Mouse (Mus musculus) midbrain, embryonic 16.5 days (tissue): ENCODE measurements around the gene Chtop. TPM values are rescaled to one million over a fixed set of nuclear protein-coding genes. Genes with fewer than 3 reads are reported as not detected.

Source experiments
- ATAC-seq: fragments of 200-750 bp; cut with Nextera tagmentation; 2 replicates; pipeline ENCODE4 v1.8.0; 2017; ENCODE audit warnings: moderate TSS enrichment
- H3K27ac ChIP-seq: fragments of 300-500 bp; sonication (generic); 2 replicates; pipeline ENCODE4 v1.5.1; 2014; ENCODE audit warnings: mild to moderate bottlenecking, low read length, mixed read lengths
- H3K27me3 ChIP-seq: fragments of 300-500 bp; sonication (generic); 2 replicates; pipeline ENCODE4 v1.6.1; 2014; ENCODE audit warnings: low read depth, low read length, mixed read lengths; ENCODE audit not compliant: control insufficient read depth, insufficient read depth
- H3K36me3 ChIP-seq: fragments of 300-500 bp; sonication (generic); 2 replicates; pipeline ENCODE4 v1.6.1; 2014; ENCODE audit warnings: mild to moderate bottlenecking, low read length, moderate library complexity, mixed read lengths; ENCODE audit not compliant: control insufficient read depth, insufficient read depth
- H3K4me1 ChIP-seq: fragments of 300-500 bp; sonication (generic); 2 replicates; pipeline ENCODE4 v1.6.1; 2014; ENCODE audit warnings: mild to moderate bottlenecking, low read length, mixed read lengths; ENCODE audit not compliant: control insufficient read depth, insufficient read depth
- H3K4me2 ChIP-seq: fragments of 300-500 bp; sonication (generic); 2 replicates; pipeline ENCODE4 v1.6.1; 2014; ENCODE audit warnings: mild to moderate bottlenecking, low read length, mixed read lengths
- H3K4me3 ChIP-seq: fragments of 300-500 bp; sonication (generic); 2 replicates; pipeline ENCODE4 v1.5.1; 2014; ENCODE audit warnings: low read depth, mild to moderate bottlenecking, low read length, moderate library complexity, mixed read lengths
- H3K9ac ChIP-seq: fragments of 300-500 bp; sonication (generic); 2 replicates; pipeline ENCODE4 v1.6.1; 2014; ENCODE audit warnings: low read depth, low read length, mixed read lengths
- H3K9me3 ChIP-seq: fragments of 300-500 bp; sonication (generic); replicated peaks from 2 replicates; pipeline ENCODE4 v1.6.1; 2014; ENCODE audit warnings: mild to moderate bottlenecking, low read length, mixed read lengths; ENCODE audit not compliant: control insufficient read depth, poor library complexity, severe bottlenecking
- WGBS: fragments of 180-500 bp; shearing (Covaris S2); extraction: QIAGEN DNeasy Blood & Tissue Kit; methylation state at CpG from one replicate; pipeline ENCODE4 v1.1.7; 2014; 5-methylcytosine and 5-hydroxymethylcytosine counted together
- polyA plus RNA-seq: library from polyadenylated mRNA; unstranded; fragments of >200 nt; fragmentation: Nextera tagmentation; extraction: Ambion mirVana; gene quantifications from 2 replicates; pipeline ENCODE4 v1.2.1, GENCODE M21; 2015

The Chtop gene
- polyA plus RNA-seq, 1 experiment from 2014 or later: 167 TPM

- Histone ChIP-seq H3K4me3 (no peak overlapping the region), H3K9me3 (no peaks in the 10 kb centered on the region), H3K4me2 (no peak overlapping the region), H3K27ac (no peak overlapping the region), H3K9ac (no peak overlapping the region), H3K4me1 (peaks cover 24% of the 10 kb centered on the region), H3K36me3 (peaks cover 26% of the 10 kb centered on the region), H3K27me3 (no peaks in the 10 kb centered on the region)
- no peak for ATAC-seq
- 67% methylated on average over 4 of the region's 4 CpGs for whole genome bisulfite sequencing
Measured at GRCm38 (mm10) chr3:90503444-90503843, 5.9 kb downstream of the Chtop start.

DNA sequence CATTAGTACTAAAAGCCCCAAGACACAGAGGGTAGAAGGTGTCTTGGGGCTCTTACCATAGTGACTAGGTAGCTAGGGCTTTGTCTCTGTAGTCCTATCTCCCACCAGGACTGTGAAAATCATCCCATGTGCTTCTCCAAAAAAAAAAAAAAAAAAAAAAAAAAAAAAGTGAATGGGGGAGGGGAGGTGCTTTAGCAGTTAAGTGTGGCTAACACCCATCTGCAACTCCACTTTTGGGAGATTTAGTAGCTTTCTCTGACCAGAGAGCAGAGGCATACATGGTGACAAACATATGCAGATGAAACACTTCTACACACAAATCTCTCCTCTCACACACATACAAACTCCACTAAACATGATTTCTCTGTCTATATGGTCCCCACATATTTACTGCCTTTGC is 11.7 kb downstream of the Chtop start:
- Histone ChIP-seq H3K9ac (no peak overlapping the region), H3K27me3 (no peaks in the 10 kb centered on the region), H3K4me3 (no peak overlapping the region), H3K36me3 (peaks cover 30% of the 10 kb centered on the region), H3K27ac (no peak overlapping the region), H3K4me2 (no peak overlapping the region), H3K9me3 (no peaks in the 10 kb centered on the region), H3K4me1 (no peaks in the 10 kb centered on the region; the same call in 1 of the 2 replicates)
- ATAC-seq: no peak

- no peak overlapping the region for H3K4me2 ChIP-seq
- H3K4me1 ChIP-seq: no peaks in the 10 kb centered on the region; the same call in 1 of the 2 replicates
- WGBS: 91% methylated on average over 7 of the region's 7 CpGs
- H3K27ac ChIP-seq: no peak overlapping the region
- no peaks in the 10 kb centered on the region for H3K27me3 ChIP-seq
- no peak overlapping the region for H3K9ac ChIP-seq
- ATAC-seq: no peak
- H3K4me3 ChIP-seq: no peak overlapping the region
- peaks cover 21% of the 10 kb centered on the region for H3K36me3 ChIP-seq
- H3K9me3 ChIP-seq: no peaks in the 10 kb centered on the region
Measured at GRCm38 (mm10) chr3:90495850-90496525, 13.3 kb downstream of the Chtop start.

- 59% methylated on average over 4 of the region's 4 CpGs for WGBS
- Histone ChIP-seq H3K27ac (0 out of 2 replicates have a peak overlapping the region, but pooled peaks have one; percentile 33), H3K9me3 (no peaks in the 10 kb centered on the region), H3K36me3 (peaks cover 20% of the 10 kb centered on the region), H3K27me3 (no peaks in the 10 kb centered on the region), H3K4me2 (no peak overlapping the region), H3K4me3 (no peak overlapping the region), H3K9ac (no peak overlapping the region), H3K4me1 (peaks cover 6% of the 10 kb centered on the region)
- ATAC-seq: no peak
Measured at GRCm38 (mm10) chr3:90493831-90494540, 15.3 kb downstream of the Chtop start.

DNA sequence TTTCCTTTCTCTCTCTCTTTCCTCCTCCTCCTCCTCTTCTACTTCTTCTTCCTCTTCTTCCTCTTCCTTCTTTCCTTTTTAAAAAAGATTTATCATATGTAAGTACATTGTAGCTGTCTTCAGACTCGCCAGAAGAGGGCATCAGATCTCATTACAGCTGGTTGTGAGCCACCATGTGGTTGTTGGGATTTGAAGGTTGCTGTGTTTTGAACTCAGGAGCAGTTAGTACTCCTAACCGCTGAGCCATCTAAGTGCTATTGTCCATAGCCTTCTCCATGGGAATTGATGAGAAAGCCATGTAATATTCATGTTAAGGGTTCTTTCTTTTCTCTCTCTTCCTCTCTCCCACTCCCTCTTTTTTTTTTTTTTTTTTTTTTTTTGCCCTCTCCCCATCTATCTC is 17.9 kb downstream of the Chtop start:
- 46% methylated on average over 2 of the region's 2 CpGs for WGBS
- H3K9me3 ChIP-seq: no peaks in the 10 kb centered on the region

GRCm38 (mm10) chr3:90490696-90491256 is 18.5 kb downstream of the Chtop start, which contains the start of gene Snapin:
TSS of gene Snapin (minus strand) at chr3:90491033.
- peak within 1 kb of the TSS; percentile 90 for H3K9ac ChIP-seq
- H3K4me1 ChIP-seq: peaks cover 6% of the 10 kb centered on the region
- H3K4me3 ChIP-seq: peak within 1 kb of the TSS; percentile 81
- under 1% methylated on average over 37 of the region's 37 CpGs for WGBS
- peak; percentile 98 for ATAC-seq
- no peaks in the 10 kb centered on the region for H3K9me3 ChIP-seq
- H3K4me2 ChIP-seq: peak within 1 kb of the TSS; percentile 80
- H3K36me3 ChIP-seq: peaks cover 24% of the 10 kb centered on the region
- H3K27me3 ChIP-seq: no peaks in the 10 kb centered on the region
- H3K27ac ChIP-seq: peak within 1 kb of the TSS; percentile 83

More for the DNA sequence above, 17.9 kb downstream of the Chtop start:
- H3K4me1 ChIP-seq: peaks cover 6% of the 10 kb centered on the region
- no peak overlapping the region for H3K4me3 ChIP-seq
- peaks cover 19% of the 10 kb centered on the region for H3K36me3 ChIP-seq
- no peak overlapping the region for H3K27ac ChIP-seq
- no peaks in the 10 kb centered on the region for H3K27me3 ChIP-seq
- H3K9ac ChIP-seq: no peak overlapping the region
- no peak overlapping the region for H3K4me2 ChIP-seq
- peak; percentile 18; the same call in 1 of the 2 replicates for ATAC-seq

- no peak overlapping the region for H3K4me3 ChIP-seq
- no peak overlapping the region for H3K9ac ChIP-seq
- H3K4me2 ChIP-seq: no peak overlapping the region
- peaks cover 34% of the 10 kb centered on the region for H3K36me3 ChIP-seq
- WGBS: 92% methylated on average over 6 of the region's 6 CpGs
- no peak overlapping the region for H3K27ac ChIP-seq
- H3K27me3 ChIP-seq: no peaks in the 10 kb centered on the region
- peaks cover 6% of the 10 kb centered on the region for H3K4me1 ChIP-seq
- no peaks in the 10 kb centered on the region for H3K9me3 ChIP-seq
- no peak for ATAC-seq
Measured at GRCm38 (mm10) chr3:90488576-90488975, 20.7 kb downstream of the Chtop start.

DNA sequence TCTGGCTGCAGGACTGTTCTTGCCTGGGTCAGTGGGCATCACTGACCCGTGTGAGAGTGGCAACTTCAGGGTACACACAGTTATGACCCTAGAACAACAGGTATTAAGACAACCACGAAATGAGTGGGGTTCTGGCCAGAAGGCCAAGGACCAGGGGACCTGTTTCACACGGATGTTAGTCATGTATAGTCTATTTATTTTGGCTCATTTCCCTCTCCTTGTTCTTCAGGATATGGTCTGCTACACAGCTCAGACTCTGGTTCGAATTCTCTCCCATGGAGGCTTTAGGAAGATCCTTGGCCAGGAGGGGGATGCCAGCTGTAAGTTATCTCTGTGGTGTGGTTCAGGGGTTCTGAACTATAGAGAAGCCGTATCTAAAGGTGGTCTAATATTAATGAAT is 22.3 kb downstream of the Chtop start:
- Histone ChIP-seq H3K9ac (no peak overlapping the region), H3K27ac (no peak overlapping the region), H3K36me3 (peaks cover 43% of the 10 kb centered on the region), H3K9me3 (no peaks in the 10 kb centered on the region), H3K4me1 (peaks cover 6% of the 10 kb centered on the region), H3K4me3 (no peak overlapping the region), H3K4me2 (no peak overlapping the region), H3K27me3 (no peaks in the 10 kb centered on the region)
- WGBS: 79% methylated on average over 5 of the region's 5 CpGs
- no peak for ATAC-seq
